Mouse (Mus musculus) left cerebral cortex, adult 9 months (tissue): ENCODE measurements around the gene Gm6020.
"Not testable (repeated sequence)": the region's sequence is repeated elsewhere in the genome, so short reads cannot be mapped to it uniquely, and the experiment has no call there.

Source experiments
- DNase-seq, 2 experiments: peaks; one replicate each; pipeline ENCODE4 v3.0.0; 2022; ENCODE audit warnings: low spot score in 2 of 2

The Gm6020 gene

GRCm38 (mm10) chr19:61183590-61183989 is at the start of gene Gm6020:
Gm6020 (plus strand) TSS chr19:61183890.
- DNase-seq, result not testable (repeated sequence)

DNA sequence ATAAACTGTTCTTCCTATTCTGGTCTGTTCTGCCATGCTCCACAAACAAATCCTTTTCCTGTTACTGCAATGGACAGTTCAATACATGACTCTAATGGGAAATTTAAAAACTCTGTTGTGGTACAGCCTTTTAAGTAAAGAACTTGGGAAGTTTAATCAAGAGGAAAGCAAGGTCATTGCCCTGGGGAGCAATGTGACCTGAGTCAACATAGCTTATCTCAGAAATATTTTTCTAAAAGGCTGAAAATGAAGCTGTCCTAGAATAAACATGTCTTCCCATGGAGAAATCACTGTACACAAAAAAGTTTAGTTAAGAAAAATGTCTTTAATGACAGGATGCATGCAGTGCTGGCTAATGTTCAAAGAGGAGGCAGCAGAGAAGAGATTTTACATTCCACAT is 45.0 kb upstream of the Gm6020 start:
- no peak for DNase-seq

DNA sequence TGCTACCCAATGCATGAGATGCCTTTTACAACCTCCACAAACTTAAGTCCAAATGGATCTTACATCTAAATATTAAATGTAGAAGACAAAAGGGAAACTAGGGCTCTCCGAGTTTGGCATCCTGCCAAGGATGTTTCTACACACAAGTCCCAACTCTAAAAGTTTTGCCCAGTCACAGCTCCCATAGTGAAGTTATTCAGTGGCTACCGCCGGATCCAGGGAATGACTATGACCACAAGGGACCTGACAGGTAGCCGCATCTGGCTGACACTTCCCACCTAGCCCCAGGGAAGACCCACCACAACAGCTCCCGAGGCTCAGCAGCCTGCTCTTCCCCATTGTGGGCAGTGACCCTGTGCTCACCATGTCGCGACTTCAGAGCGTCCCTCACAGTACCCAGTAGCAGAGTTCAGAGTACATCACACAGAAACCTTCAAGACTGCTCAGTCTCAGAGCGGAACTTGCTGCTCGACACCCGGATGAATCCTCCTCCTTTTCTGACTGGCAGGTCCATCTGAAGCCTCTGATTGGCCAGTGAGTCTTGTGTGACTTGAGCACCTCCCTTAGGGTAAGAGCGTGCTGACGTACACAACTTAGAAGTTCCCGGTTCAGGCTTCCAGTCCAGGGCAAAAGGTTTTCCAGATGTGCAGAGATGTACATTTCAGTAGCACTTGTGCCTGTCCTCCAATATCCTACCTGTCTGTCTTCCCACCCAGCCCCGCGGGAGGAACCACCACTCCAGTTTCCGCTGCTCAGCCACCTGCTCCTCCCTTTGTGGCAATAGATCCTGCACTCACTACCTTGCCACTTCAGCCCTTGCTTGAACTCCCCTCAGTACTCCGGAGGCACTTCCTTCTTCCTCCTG is 43.1 kb upstream of the Gm6020 start, which contains the start of gene Zfp950:
Gene Zfp950 (minus strand): TSS at position 499 of the 865 bp plus-strand sequence.
- DNase-seq, result peak; percentile 83 to 90

GRCm38 (mm10) chr19:61141299-61141698 is 42.4 kb upstream of the Gm6020 start:
- DNase-seq, result no peak

GRCm38 (mm10) chr19:61151372-61151700 is 32.4 kb upstream of the Gm6020 start:
- no peak for DNase-seq

- no peak for DNase-seq
Observed at GRCm38 (mm10) chr19:61151701-61152420, 31.8 kb upstream of the Gm6020 start.

DNA sequence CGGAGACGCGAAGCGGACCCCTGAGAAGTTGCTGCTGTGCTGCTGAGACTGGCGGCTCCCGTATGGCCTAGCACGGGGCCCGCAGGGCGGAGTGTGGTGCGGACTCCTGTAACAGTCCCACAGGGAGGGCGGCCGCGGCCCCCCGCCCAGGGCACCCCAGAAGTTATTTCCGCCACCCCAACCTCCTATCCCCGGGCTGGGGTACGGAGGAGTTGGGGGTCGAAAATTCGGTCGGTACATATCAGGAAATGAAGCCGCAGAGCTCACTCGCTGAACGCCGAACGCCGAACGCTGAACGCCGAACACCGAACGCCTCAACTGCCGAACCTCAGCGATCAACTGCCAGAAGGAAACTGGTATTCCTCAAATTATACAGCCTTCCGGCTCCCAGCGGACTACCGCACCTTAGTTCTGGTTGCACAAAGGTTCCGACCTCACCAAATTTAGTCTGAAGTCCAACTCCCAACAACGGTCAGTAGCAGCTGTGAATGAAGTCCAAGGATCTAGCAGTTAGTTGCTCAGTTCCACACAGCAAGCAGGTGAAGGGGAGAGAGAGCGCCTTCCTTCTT is 7.8 kb upstream of the Gm6020 start, which contains the start of gene Gm7102:
Gene Gm7102 (minus strand): TSS at position 554 of the 569 bp plus-strand sequence.
- DNase-seq, result no peak

DNA sequence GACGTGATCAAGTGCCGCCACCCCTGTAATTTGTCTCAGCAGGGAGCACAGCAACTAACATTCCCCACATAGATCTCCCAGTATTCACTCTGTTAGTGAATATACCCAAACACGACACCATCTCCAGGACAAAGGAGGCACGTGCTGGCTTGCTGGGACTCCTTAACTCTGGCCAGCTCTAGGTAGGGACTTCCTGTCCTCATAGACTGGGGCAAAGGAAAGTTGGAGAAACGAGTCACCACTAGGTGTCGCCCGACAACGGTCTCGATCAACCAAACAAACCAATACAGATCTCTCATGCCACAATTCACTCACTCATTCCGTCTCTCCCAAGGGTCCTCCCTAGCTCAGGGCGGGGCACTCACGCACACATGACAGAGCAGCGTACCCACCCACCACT is 15.6 kb downstream of the Gm6020 start:
- peak; percentile 43 to 91 for DNase-seq

- peak in 1 of 2 experiments; percentile 11 for DNase-seq
Observed at GRCm38 (mm10) chr19:61199836-61200235, 16.1 kb downstream of the Gm6020 start.

DNA sequence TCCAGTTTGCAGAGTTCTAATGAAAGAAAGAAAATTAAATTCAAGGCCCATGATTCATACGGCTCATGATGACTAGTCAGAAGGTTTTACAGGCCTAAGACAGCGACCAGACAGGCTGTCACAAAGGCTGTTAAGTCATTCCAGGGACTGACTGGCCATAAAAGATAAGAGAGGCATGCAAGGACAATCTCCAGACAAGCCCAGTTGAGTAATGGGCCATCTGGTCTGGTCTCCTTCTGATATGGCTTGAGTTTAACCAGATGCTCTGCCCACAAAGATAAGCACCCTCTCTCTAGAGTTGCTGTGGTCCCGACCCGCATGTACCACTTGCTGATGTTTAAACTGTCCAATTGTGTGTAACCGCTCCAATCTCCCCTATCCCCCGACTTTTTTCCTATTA is 23.8 kb downstream of the Gm6020 start:
- not testable (repeated sequence) for DNase-seq

DNA sequence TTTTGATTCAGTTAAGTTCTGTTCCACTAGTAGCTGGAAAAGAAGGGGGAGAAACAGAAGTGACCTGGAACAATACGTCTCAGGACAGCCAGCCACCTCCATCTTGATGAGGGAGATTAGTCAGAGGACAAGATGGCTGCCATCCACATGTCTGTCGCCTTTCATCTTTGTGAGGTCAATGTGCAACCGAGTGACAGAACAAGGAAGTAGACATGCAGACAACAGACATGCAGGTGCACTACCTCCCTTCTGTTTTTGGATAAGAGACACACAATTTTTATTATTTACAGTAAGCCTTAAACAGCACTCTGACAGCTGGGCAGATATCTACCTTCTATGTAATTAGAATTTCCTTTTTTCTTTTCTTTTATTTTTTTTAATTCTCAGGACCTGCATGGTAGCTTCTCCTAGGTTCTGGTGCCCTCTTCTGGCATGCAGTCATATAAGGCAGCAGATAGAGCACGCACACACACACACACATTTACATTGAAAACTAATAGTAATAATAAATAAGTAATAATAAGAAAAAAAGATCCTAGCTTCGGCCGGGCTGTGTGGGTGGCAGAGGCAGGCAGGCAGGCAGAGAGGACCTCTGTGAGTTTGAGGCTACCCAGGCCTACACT is 40.1 kb downstream of the Gm6020 start:
- DNase-seq, result no peak

- DNase-seq, result peak in 1 of 2 experiments; percentile 12
Observed at GRCm38 (mm10) chr19:61224678-61225525, 41.2 kb downstream of the Gm6020 start.

GRCm38 (mm10) chr19:61225526-61226400 is 42.1 kb downstream of the Gm6020 start:
- DNase-seq, result peak; percentile 85 to 91

DNA sequence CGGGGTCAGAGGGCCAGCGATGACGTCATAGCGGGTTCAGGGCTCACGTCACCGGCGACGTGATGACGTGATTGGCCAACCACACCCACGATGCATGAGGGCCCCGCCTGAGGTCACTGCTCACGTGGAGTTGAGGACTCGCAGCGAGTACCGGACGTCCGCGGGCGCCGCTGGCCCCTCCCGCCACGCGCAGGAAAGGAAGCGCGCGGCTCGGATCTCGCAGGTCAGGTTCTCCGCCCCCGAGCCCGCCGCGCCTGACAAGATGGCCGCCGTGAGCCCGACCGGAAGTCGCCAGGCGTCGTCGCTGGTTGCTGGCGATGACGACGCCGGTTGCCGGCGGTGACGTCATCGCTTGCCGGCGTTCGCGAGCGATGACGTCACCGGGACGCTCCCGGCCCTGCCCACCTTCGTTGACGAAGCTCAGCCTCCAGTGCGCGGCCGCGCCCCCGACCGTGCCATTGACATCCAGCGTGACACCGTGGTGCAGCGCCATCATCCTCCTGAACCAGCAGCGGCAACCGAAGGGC is 42.8 kb downstream of the Gm6020 start:
- peak in 1 of 2 experiments; percentile 55 for DNase-seq

DNA sequence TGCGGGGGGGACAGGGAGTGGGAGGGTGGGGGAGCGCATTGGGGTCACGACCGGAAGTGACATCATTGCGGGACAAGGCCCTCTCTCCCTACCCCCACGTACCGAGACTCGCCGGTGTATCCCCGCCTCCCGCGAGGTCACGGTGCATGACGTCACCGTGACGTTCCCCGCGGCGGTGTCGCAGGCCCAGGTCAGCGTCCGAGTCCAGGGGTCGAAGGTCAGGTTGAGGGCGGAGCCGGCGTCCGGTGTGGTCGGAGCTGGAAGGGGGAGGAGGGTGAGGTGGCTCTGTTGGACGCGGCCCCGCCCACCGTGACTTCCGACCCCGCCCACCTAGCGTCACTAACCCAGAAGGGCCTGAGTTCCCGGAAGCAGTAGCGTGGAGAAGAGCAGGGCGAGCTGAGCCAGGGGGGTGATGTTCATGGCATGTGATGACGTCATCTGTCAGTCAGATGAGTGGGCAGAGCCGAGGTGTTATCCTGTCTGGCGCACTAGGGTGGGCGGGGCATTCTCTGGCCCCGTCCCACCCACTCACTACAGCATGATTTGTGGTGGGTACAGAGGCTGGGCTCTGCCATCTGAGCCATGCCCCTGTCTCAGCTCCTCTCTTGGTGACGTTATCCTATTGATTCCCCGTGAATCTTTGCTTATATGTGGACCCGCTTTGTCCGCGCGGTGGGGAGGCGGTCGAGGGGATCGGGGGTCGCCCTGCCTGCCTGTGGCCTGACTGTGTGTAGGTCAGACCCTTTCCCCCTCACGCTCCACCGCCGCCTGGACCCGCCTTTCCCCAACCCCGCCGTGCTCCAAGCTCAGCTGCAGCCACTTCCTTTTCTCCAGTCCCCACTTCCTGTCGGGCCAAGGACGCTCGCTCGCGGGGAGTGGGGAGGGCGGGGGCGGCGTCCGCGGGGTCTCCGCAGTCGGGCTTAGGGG is 43.5 kb downstream of the Gm6020 start:
- DNase-seq, result peak; percentile 89 to 91

DNA sequence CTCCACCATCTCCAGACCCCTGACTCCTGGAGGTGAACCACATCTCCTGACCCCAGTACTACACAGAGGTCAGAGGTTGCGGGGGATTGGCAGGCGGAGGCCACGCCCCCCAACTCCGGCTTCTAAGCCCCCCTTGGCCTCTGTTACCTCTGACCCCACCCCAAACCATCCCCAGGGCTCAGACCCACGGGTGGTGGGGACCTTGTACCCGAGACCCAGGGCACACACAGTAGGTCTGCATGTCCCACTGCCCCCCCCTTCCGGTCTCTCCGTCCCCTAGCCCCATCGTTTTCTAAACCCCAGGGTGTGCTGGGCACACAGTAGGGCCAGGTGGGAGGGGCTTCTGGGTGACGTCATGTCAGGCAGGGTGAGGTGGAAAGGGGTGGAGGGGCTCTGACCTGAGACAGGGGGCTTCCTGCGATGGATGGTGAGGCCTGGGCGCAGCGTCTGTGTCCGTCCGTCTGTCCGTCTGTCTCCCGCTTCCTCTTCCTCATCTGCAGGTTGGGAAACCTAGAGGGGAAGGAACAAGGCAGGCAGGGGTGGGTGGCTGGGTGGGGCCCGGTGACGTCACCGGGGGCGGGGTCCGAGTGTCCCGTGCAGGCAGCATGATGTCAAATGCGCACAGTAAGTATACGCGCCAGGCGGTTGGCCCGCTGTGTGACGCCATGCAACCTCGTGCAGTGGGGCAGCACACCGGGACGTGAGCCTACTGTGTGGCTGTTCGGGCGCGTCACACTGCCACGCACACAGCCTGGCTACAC is 44.4 kb downstream of the Gm6020 start, which contains the start of gene Csf2ra:
Gene Csf2ra (minus strand): TSS at position 489 of the 761 bp plus-strand sequence.
- DNase-seq, result peak; percentile 16 to 25
